Mouse (Mus musculus) layer of hippocampus, adult 18-20 months (tissue): ENCODE measurements around the gene Cd163l1. TPM values are rescaled to one million over a fixed set of nuclear protein-coding genes. Genes with fewer than 3 reads are reported as not detected.

Source experiments
- DNase-seq, 2 experiments: peaks; one replicate each; pipeline ENCODE4 v3.0.0; 2022; ENCODE audit warnings: low spot score in 2 of 2
- long read RNA-seq: library from polyadenylated mRNA; stranded (forward); transcript quantifications from one replicate; pipeline ENCODE4 v2.0.0, GENCODE M21; 2021
- total RNA-seq, 2 experiments: library from RNA; stranded (reverse); gene quantifications; 2 replicates each; pipeline ENCODE4 v1.2.3; 2021

The Cd163l1 gene
- total RNA-seq: under 1 TPM; 0.57 to 0.76 TPM
- long read RNA-seq: 0 reads

DNA sequence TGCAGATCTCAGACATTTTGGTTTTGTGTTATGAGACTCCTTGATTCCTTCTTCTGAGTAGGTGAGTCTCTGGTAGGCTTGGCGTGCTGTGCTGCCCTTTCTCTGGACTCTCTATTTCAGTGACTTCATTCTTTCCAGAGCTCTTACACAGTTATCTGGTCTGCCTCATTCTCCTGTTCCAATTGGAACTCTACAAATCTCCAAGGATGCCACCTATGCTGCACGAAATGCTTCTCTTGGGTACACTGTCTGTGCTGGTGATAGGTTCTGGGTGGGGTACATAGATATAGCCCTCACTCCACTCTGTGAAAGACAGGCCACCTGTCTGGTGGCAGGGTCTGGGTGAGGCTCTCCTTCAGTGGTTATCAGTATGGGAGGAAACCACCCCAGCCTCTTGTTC is at the start of gene Cd163l1:
TSS of gene Cd163l1 (plus strand) at position 301 of the 400 bp plus-strand sequence.
- no peak for DNase-seq

DNA sequence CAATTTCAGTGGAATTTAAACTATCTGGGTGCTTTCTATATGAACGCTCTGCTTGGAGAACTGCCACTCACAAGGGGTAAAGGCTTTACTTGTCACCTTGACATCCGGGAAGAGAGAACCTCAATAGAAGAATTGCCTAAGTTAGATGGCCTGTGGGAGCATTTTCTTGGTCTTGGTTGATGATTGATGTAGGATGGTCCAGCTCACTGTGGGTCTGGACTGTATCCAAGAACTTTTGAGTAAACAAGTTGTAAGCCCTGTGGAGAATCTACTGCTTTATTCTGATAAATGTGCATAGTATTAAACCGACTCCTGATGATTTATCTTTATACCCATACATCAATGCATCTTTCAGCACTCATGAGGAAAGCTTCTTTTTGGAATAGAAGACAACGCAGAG is 48.7 kb upstream of the Cd163l1 start:
- no peak for DNase-seq

DNA sequence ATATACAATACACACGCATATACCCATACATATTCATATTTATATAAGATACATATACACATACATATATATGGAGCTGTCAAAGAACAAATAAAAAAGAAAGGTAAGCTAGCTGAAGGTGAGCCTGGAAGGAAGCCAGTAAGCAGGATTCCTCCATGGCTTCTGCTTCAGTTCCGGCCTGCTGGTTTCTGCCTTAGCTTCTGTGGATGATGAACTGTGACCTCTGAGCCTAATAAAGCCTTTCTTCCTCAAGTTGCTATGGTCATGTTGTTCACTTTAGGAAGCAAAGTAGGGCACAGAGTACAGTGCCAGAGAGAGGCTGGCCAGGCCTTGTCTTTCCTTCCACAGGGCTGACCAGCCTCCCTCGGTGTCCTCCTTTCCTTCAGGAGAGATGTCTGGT is 47.2 kb upstream of the Cd163l1 start:
- DNase-seq: no peak

DNA sequence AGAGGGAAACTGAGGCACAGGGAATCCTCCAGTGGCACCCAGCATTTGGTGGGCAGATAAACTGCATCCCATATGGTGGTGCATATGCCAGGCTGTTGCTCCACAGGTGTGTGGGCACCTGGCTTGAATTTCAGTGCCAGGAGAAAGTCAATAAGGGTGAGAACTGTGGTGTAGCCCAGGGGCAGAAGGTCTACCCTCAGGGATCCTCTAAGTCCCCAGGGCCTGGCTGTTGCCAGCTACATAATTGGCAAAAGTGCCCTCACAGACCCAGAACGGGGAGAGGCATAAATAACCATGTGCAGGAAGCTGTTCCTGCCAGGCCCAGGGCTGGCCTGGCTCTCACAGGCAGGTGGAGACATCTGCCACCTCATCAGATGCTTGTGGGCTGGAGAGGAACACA is 45.1 kb upstream of the Cd163l1 start, which contains the start of gene Olfr523:
TSS of gene Olfr523 (plus strand) at position 282 of the 400 bp plus-strand sequence.
- no peak for DNase-seq

DNA sequence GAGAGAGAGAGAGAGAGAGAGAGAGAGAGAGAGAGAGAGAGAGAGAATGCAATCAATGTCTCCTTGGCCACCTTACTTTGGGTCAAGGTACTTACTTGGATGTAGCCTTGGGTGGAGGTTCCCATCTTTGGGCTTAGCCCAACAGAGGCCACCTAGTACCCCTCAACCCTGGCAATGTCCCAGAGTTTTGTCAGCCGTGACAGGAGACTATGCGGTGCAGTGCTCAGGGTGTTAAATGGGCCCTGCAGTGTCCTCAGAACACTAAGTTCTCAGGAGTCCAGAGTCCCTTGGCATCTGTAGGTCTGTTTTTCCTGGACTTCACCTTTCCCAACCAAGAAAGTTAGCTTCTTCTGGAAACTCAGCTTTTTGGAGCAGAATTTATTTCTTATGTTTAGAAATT is 38.9 kb upstream of the Cd163l1 start:
- no peak for DNase-seq

DNA sequence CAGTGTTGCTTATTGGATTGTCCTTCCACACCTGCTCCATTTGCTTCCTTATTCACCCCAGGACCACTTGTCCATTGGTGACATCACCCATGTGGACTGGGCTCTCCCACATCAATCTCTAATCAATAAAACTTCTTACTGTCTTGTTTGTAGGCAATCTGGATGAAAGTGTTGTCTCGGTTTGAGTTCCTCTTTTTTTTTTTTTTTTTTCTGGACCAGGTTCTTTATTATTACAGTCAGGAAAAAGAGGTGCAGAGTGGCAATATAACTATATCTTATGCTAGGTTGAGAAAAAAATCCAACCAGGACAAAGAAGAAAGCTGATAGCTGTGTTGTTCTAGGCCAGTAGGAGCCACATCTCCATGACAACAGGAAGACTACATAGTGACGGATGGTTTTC is 37.4 kb upstream of the Cd163l1 start:
- DNase-seq: no peak

DNA sequence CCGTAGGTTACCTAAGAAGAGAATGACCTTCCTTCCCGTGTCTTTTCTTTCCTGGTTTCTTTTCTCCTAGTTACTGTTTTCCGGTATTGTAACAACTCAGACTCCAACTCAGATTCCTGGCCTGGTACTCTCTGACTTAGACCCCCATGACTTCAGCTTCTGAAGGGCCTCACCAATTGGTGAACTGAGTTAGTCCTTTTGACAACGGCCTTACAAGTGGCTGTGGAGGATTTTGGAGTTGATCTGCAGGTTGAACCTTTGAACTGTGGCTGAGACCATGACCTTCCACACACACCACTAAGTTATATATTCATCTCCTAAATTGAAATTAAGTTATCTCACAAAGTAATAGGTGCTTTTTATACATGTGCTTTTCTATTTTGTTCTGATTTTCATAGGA is 33.9 kb upstream of the Cd163l1 start:
- DNase-seq: no peak

DNA sequence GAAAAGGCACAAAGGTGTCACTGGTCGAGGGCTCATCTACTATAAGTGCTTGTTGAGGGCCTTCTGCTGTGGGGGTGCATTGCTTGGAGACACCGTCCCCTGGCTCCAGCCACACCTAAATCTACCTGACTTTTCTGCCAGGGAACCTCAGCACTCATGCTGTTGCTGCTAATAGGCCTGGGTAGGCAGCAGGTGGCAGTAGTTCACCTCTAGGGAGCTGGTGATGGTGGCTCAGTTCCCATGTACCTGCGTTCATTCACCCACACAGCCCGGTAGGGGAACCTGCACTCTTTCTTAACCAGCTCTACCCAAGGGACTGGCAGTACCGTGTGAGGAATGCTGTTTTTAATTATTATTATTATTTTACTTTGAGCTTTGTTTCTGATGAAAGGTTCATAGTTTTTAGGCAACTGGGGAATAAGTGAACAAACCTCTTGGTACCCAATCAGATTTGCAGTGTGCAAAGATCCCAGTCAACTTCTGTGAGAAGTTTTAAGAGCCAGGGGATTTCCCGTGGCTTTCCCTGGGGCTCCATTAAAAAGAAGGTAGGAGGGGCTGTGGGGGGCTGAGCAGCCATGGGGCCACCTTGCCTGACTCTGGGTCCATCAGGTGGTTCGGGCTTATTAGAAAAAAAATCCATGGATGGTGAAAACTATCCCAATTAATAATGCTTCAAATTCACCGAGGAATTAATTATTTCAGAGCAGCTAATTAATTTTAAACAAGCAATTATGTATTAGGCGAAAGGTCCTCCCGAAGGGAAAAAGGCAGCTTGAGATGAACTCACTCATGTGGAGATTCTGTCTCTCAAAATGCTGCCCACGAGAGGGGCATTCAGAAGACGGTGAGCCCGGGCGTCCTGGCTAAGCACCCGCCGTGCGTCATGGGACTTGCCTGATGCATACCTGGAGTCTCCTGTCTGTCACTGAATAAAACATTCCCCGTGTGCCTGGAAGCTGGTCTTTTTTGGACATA is 31.1 kb upstream of the Cd163l1 start:
- DNase-seq: peak; percentile 26 to 57

DNA sequence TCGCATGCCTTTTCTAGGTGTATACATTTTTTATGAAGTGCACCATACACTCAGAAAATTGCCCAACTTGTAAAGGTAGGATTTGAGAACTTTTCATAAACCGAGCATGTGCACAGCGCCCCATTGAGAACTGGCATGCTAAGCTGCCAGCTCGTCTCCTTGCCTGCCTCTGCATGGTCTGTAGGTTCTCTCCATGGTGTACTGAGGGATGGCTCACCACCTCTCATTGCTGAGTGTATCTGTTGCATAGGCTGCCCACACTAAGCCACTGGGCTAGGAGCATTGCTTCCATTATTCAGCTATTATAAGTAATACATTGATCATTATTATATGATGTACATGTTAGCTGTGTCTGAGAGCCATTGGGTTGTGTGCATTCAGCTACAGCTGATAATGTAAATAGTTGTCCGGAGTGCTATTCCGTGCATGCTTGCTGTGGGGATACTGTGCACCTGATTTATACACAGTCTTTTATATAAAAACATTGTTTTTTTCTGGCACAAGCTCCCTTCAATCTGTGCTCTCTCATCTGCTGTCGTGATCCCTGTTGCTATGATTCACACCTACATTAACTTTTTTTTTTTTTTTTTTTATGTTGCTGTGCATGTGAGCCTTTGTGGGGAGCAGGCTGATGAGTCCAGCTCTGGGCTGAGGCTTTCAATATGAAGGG is 30.2 kb upstream of the Cd163l1 start:
- DNase-seq: peak; percentile 50 to 82

DNA sequence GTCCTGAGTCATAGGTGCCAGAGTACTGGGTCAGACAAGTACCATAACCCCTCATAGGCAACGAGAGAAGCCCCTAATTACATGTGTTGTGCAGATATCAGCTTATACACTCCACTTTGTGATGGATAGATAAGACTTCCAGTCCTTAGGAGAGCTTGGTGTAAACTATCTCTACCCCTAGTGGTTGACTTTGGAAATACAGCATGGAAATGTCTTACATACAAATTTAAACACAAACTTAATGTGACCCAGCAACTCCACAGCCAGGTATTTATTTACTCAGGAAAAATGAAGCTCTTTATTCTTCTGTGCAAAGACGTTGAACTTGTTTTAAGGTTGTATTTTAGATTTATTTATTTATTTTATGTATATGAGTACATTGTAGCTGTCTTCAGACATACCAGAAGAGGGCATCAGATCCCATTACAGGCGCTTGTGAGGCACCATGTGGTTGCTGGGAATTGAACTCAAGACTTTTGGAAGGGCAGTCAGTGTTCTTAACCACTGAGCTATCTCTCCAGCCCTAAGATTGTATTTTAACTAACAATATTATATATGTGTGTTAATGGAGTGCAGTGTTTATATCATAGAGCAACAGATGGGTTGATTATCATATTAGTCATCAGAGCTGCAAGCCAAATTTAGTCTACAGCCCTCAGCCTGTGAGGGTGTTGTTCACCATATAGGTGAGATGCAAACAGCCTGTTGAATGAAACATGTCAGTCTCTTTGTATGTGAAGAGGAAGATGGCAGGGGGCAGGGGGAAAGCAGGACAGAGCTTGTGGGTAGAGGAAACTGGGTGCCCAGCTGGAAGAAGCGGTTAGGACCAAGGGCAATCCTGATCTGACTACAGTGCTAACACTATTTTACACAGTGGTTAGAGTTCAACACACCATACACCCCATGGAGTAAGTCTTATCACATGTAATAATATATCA is 29.4 kb upstream of the Cd163l1 start:
- DNase-seq: no peak

DNA sequence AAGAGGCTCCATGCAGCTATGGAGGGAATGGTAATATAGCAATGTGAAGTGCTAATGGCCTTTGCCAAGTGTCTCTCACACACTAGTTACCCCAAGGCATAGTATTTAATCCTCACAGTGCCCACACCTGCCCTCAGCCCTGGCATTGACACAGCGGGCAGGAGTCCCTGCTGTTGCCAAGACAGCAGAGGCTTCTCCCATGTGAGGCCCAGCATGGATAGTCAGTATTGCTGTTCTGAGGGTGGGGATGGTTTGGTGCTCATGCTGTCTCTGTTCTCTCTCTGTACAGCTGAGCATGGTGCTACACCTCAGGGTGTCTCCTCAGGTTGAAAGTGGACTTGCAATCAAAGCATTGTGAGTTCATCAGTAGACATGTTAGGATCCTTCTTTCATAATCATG is 27.6 kb upstream of the Cd163l1 start:
- DNase-seq: no peak

DNA sequence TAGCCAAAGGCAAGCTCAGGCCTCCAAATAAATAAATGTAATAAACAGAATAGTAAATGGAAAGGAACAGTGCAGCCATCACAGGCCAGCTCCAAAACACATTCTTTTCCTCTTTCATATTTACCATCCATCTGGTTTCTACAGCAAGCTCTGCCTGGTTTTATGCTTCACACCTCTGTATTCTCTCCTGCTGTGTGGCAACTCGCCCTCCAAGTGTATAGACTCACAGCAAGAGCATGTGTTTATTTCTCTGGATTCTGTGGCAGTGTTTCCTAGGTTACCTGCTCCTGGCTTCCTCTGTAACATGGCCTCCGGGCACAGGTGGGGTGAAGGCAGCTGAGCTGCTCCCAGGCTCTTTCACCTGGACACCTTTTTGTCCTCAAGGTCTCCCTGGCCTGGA is 25.6 kb upstream of the Cd163l1 start:
- DNase-seq: no peak

DNA sequence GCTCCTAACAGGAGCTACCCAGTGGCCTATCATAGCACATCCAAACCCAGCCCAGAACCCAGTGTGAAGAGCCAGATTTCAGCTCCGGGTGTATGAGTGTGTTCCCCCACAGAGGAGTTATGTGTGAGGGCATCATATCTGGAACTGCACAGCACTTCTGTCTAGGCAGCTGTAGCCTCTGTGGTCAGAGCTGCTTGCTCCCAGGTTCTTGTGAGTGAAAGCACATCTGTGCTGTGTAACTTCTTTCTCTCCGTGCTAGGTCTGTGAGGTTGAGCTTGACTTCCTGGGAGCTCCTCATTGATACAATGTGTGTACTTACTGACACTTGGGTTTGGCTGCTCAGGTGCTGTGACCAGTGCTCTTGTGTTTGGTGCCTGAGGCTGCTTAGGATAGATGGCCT is 25.2 kb upstream of the Cd163l1 start:
- DNase-seq: no peak

DNA sequence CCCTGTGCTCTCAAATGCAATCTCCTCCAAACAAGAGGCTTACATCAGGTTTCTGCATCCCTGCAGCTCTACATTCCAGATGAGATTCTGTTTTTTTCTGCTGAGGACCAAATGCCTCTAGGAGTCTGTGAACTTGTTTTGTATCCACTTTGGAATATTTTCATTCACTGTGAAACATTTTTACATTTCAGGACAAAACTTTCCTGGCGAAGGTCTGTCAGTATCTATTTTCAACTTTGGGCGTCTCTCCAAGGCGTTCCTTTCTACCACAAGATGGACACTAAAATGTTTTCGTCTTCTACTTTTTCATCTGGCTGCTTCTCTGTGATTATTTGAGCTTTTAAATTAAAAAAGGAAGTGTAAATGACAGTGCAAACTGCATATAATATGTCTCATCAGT is 24.0 kb upstream of the Cd163l1 start:
- DNase-seq: no peak

DNA sequence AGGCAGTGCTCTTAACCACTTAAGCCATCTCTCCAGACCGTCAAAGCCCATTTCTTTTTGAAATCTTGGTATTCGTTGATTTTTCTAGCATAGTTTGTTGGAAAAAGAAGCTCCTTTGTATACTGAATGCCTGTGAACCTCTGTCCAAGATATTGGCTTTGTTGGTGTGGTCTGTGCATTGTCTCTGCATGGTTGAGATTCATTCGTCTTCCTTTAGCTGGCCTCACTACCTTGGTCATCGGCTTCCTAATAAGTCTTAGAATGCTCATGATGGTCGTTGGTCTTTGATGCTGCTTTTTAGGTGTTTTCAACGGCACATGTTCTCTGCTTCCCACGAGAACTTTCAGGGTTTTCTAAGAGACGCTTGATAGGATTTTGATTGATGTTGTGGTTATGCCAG is 22.1 kb upstream of the Cd163l1 start:
- DNase-seq: no peak

DNA sequence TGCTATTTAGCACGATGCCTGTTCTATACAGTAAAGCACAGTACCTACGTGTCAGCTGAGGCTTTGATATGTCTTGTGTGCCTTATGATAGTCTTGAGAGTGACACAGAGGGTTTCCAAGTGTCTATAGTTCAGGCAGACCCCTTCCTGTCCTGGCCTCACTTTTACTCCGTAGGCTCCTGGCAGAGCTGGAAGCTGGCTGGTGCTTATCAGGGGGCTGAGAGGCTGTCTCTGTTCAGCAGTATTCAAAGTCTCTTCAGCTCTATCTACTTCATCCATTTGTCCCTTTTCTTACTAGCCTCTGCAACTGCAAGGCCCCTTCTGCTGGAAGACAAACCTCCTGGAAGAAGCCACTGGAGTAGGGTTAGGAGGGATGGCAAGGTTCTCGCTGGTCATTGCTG is 17.0 kb upstream of the Cd163l1 start:
- no peak for DNase-seq

DNA sequence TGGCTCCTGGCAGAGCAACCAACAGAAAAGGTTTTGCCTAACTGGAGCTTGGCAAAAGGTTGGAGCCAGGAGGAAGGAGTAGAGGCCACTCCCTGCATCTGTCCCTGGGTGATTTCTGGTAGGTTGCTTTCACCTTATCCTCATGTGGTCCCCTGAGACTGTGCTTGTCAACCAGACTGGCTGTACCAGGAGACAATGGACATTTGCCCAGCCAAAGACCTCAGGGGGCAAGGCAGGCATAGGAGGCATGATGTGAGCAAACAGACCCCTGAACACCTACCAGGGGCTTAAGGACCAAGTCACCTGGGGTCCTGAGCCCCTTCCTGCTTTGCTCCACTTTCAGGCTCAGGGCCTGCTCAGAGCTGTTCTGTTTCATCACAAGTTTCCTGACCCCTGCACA is 12.2 kb upstream of the Cd163l1 start, which contains the start of gene Olfr524:
TSS of gene Olfr524 (minus strand) at position 101 of the 400 bp plus-strand sequence.
- DNase-seq: no peak

DNA sequence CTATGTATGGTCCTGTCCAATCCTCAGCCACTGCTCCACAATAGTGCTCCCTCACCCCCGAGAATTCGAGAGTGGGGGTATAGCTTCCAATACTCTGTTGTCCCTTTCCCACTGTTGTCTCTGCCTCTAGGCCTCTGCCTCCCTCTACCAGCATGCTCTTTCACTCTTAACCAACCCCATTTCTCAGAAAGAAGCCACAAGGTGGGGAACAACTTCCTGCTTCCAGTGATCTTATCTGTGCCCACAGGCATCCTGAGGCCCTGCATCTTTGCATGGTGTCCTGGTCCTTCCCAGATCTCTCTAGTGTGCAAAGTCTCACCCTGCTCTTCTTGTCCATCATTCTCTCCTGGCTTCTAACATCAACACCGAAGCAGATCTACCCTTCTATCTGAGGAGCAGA is 11.2 kb upstream of the Cd163l1 start:
- DNase-seq: no peak

DNA sequence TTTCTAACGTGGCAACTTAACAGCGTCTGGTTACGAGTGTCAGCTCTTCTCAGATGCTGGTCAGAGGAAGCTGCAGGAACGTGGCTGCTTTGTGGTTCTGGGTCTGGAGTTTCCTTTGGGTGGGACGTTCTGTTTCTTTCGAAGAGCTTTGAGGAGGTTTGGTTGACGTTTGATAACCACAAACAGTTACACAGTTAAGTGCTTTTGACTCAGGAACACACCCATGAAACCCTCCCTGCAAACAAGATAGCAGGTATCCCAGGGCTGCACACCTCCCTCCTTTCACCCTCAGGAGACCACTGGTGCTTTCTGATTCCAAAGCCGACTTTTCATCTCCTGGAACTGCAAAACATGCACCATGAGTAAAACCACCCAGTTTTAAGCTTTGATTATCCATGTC is 9.9 kb upstream of the Cd163l1 start:
- no peak for DNase-seq

DNA sequence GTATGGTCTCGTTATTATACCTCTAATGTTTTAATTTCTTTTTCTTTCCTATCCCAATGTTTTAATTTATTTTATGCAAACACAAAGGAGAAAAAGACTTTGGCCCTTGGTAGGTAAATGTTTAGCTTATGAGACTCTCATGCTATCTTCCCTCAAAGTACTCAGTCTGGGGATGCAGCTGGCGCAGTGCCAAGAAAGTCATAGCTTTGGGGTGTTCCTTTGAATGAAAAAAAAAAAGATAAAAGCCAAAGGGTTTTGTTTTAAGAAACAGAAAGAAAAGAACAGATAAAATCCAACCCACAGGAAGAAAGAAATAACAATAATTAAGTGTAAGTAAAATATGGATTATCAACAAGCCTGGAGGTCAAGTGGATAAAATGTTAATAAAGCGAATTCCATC is 9.4 kb upstream of the Cd163l1 start:
- DNase-seq: no peak

DNA sequence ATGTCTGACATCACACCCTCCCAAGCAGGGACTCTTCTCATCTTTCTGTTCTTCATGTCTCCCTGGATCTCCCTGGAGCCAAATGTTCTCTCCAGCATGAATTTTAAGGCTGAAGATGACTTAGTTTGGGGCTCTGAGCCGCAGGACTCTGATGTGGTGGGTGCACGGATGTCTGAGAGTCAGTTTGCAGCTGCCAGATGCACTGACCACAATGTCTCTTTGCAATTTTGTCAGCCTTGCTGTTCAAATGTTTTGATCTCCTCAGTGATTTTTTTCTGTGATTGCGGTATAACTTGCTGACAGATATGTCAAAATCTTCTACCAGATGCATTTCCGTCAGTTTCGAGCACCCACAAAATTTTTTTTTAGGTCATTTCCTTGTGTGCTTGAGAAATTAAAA is 4.2 kb upstream of the Cd163l1 start:
- no peak for DNase-seq
